Mouse (Mus musculus): ENCODE measurements at regions not wholly inside any gene's neighbourhood (a gene's known extent, or its start where the extent isn't known, plus 50 kb on each side); places are given as distances from the start of the nearest gene placed in this dataset.

DNA sequence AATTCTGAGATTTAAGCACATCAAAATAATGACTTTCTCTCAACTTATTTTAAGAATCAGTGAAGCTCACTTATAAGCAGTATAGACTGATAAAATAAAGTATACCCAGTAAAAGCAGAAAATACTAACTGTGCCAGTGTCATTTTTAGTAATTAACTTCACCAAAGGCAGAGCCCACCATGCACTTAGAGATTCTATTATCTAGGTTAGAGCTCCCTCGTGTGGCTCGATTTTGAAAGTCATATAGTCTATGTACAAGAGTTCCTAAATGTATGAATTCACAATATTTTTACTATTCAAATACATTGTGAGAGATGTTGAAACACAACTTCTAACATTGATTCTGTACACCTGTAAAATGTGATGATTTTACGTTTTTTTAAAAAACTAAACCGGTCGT lies 589.3 kb downstream of the Kcnj3 start:
- peak; percentile 86 for ATAC-seq (ENCODE audit: low FRiP score)
- Histone ChIP-seq H3K4me2 (ENCODE audit: low read depth, low read length, poor library complexity, severe bottlenecking) (no peak overlapping the region), H3K4me3 (ENCODE audit: low read depth, low read length) (no peak overlapping the region), H3K27ac (ENCODE audit: low read depth, low read length) (no peak overlapping the region), H3K9me3 (ENCODE audit: low read length) (no peaks in the 10 kb centered on the region), H3K4me1 (ENCODE audit: insufficient read depth, low read length) (no peaks in the 10 kb centered on the region), H3K27me3 (ENCODE audit: insufficient read depth, low read length) (no peaks in the 10 kb centered on the region), H3K36me3 (ENCODE audit: insufficient read depth, low read length) (no peaks in the 10 kb centered on the region), H3K9ac (replicated peaks; ENCODE audit: low read length, poor library complexity, severe bottlenecking) (no peak overlapping the region)
- TF ChIP-seq CTCF (IDR thresholded peaks at IDR 0.05) = peak; percentile 82
- DNase-seq (ENCODE audit: low spot score) = peak; percentile 90
- WGBS = 6% methylated on average over 5 of the region's 5 CpGs

DNA sequence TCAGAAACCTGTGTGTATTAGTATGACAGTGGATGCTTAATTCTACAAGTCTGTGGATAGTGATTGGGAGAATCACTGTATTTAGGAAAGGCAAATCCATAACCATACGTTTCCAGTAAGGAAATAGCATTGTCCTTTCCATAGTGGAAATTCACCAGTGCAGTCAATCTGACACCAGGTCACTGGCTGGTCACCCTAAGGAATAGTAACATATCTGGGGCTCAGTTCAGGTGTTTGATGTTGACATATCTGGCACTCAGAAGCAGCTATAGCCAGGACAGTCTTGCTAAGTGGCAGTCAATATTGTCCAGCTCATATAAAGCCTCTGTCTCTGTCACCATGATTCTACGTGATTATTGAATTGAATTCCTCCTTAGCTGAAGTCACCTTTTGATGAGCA lies 593.2 kb downstream of the Kcnj3 start:
- no peak overlapping the region for H3K4me3 ChIP-seq (ENCODE audit: low read depth, low read length)
- no peak for ATAC-seq (ENCODE audit: low FRiP score)
- H3K27ac ChIP-seq (ENCODE audit: low read depth, low read length) = no peak overlapping the region
- no peaks in the 10 kb centered on the region for H3K4me1 ChIP-seq (ENCODE audit: insufficient read depth, low read length)
- 79% methylated on average over 2 of the region's 2 CpGs for WGBS
- H3K9me3 ChIP-seq (ENCODE audit: low read length) = no peaks in the 10 kb centered on the region
- H3K9ac ChIP-seq (replicated peaks; ENCODE audit: low read length, poor library complexity, severe bottlenecking) = no peak overlapping the region
- no peak overlapping the region for H3K4me2 ChIP-seq (ENCODE audit: low read depth, low read length, poor library complexity, severe bottlenecking)
- no peak for TF ChIP-seq CTCF (IDR thresholded peaks at IDR 0.05)
- H3K27me3 ChIP-seq (ENCODE audit: insufficient read depth, low read length) = no peaks in the 10 kb centered on the region
- no peaks in the 10 kb centered on the region for H3K36me3 ChIP-seq (ENCODE audit: insufficient read depth, low read length)
- DNase-seq (ENCODE audit: low spot score) = no peak
